Mouse (Mus musculus): Measurements from ENCODE around the gene Psmd1. TPM values are rescaled to one million over a fixed set of nuclear protein-coding genes. Genes with fewer than 3 reads are reported as not detected.

Gene Psmd1
- total and polyA plus RNA-seq, 3 experiments: 57.9 to 155 (median 116) TPM

DNA sequence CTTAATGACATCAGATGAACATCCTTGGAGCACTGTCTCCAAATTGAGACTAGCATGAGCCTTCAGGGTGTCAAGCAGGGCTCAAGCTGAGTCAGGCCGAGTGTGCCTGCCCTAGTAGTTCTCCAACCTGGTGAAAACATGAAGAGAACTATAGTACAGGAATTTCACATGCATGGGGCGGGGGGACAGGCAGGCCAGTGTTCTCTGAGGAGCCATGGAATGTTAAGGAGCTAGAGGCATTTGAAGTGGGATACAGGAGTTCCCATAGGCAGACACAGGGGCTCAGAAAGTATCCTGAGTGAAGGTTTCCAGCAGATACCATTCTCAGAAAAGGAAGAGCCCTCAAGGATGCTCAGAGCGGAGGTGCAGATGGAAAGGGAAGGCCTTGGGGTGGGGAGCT, 15.4 kb upstream of the Psmd1 start:
- TF ChIP-seq GABPA (IDR thresholded peaks at IDR 0.05; ENCODE audit: low read depth, low read length): no peak
- no peak for TF ChIP-seq MAX (IDR thresholded peaks at IDR 0.05; ENCODE audit: low read length)
- TF ChIP-seq JUND (IDR thresholded peaks at IDR 0.05; ENCODE audit: low read depth, low read length): no peak
- no peak for TF ChIP-seq ELF1 (IDR thresholded peaks at IDR 0.05; ENCODE audit: low read depth, low read length)
- TF ChIP-seq RCOR1 (IDR thresholded peaks at IDR 0.05; ENCODE audit: low read depth, low read length): no peak
- TF ChIP-seq ZC3H11A (IDR thresholded peaks at IDR 0.05; ENCODE audit: low read depth, low read length): no peak
- no peak for TF ChIP-seq ZNF384 (IDR thresholded peaks at IDR 0.05; ENCODE audit: low read depth, low read length)
- TF ChIP-seq UBTF (IDR thresholded peaks at IDR 0.05; ENCODE audit: borderline replicate concordance, insufficient read depth, low read depth, low read length): no peak
- TF ChIP-seq SMC3 (IDR thresholded peaks at IDR 0.05; ENCODE audit: low read depth, low read length): no peak
- no peak for TF ChIP-seq USF1 (IDR thresholded peaks at IDR 0.05; ENCODE audit: low read depth, low read length)
- no peak for TF ChIP-seq USF2 (IDR thresholded peaks at IDR 0.05; ENCODE audit: borderline replicate concordance in 1 of 2, insufficient read depth in 1 of 2, low read depth in 1 of 2, low read length in 2 of 2)
- no peak for TF ChIP-seq CTCF (IDR thresholded peaks at IDR 0.05 in 2 of 3, conservative IDR thresholded peaks at IDR 0.05 in 1 of 3; ENCODE audit: control insufficient read depth in 1 of 3, insufficient read depth in 1 of 3, low read depth in 2 of 3, low read length in 3 of 3, poor library complexity in 1 of 3, severe bottlenecking in 1 of 3)
- H3K36me3 ChIP-seq (ENCODE audit: control insufficient read depth in 1 of 2, insufficient read depth in 2 of 2, low read length in 2 of 2): no peaks in the 10 kb centered on the region
- H3K27ac ChIP-seq (ENCODE audit: control insufficient read depth, low read depth, low read length): no peak overlapping the region
- H3K79me2 ChIP-seq (ENCODE audit: control insufficient read depth, insufficient read depth, low read length, poor library complexity): no peaks in the 10 kb centered on the region
- no peak for DNase-seq (ENCODE audit: low read depth, low spot score)
- no peaks in the 10 kb centered on the region for H3K9me3 ChIP-seq (replicated peaks; ENCODE audit: insufficient read depth, low read length)
- peaks cover 0 to 2% of the 10 kb centered on the region in 2 experiments; a peak in 1 of 4 replicates for H3K4me1 ChIP-seq (ENCODE audit: control insufficient read depth in 1 of 2, insufficient read depth in 2 of 2, low read length in 2 of 2)
- H3K27me3 ChIP-seq (ENCODE audit: control insufficient read depth in 1 of 2, insufficient read depth in 2 of 2, low read length in 2 of 2): peaks cover 0 to 9% of the 10 kb centered on the region in 2 experiments; a peak in 3 of 4 replicates
- H3K9ac ChIP-seq (ENCODE audit: control insufficient read depth, low read depth, low read length, poor library complexity, severe bottlenecking): no peak overlapping the region
- no peak overlapping the region for H3K4me3 ChIP-seq (ENCODE audit: control insufficient read depth in 1 of 2, insufficient read depth in 1 of 2, low read depth in 2 of 2, low read length in 2 of 2)

- no peak overlapping the region for H3K4me3 ChIP-seq (ENCODE audit: control insufficient read depth in 1 of 2, insufficient read depth in 1 of 2, low read depth in 2 of 2, low read length in 2 of 2)
- no peak overlapping the region for H3K9ac ChIP-seq (ENCODE audit: control insufficient read depth, low read depth, low read length, poor library complexity, severe bottlenecking)
- no peaks in the 10 kb centered on the region for H3K9me3 ChIP-seq (replicated peaks; ENCODE audit: insufficient read depth, low read length)
- no peak for DNase-seq (ENCODE audit: low read depth, low spot score)
- no peak overlapping the region for H3K27ac ChIP-seq (ENCODE audit: control insufficient read depth, low read depth, low read length)
- H3K4me1 ChIP-seq (ENCODE audit: control insufficient read depth in 1 of 2, insufficient read depth in 2 of 2, low read length in 2 of 2): peaks cover 0 to 2% of the 10 kb centered on the region in 2 experiments; a peak in 1 of 4 replicates
- no peaks in the 10 kb centered on the region for H3K36me3 ChIP-seq (ENCODE audit: control insufficient read depth in 1 of 2, insufficient read depth in 2 of 2, low read length in 2 of 2)
- no peak for TF ChIP-seq MYC (IDR thresholded peaks at IDR 0.05; ENCODE audit: low read depth, low read length)
- TF ChIP-seq MAX (IDR thresholded peaks at IDR 0.05; ENCODE audit: low read length): no peak
- peaks cover 7 to 15% of the 10 kb centered on the region in 2 experiments for H3K27me3 ChIP-seq (ENCODE audit: control insufficient read depth in 1 of 2, insufficient read depth in 2 of 2, low read length in 2 of 2)
- no peaks in the 10 kb centered on the region for H3K79me2 ChIP-seq (ENCODE audit: control insufficient read depth, insufficient read depth, low read length, poor library complexity)
These were observed 10.8 kb upstream of the Psmd1 start for GRCm38 (mm10) chr1:86053198-86053921.
